Comparison of ENCODE assay signal across 25 mouse cellular contexts in the genomic region with DNA sequence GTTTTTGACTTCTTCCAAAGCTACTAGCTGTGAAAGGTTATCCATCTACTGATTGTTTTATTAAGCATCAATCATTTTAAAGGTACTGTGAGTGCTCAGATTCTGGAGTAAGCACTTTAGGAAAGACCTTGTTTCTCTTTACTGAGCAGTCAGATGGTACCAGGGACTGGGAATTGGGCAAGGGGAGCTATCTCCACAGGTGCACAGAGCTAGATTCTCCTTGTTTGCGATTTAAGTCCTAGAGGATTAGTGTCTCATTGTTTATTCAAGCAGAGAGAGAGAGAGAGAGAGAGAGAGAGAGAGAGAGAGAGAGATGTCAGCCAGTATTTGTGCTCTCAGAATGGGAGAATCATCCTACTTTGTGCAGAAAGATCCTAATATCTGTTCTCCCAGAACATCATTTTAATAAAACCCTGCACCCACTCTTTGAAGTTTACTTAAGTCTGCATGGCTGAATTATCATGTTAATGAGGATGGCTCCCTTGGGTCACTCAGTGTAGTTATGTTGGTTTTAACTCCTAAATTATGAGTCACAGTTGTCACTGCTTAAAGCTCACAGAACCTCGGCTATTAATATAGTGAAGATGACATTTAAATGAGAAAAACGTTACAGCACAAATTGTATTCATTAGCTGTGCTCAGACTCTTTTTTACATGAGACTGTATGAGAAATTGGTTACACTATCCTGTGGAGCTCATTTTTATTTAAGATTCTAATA.
A peak's percentile ranks its signal among the peaks of the same experiment; 100 is the strongest.
DNase-seq lines count a peak whose midpoint lies in the region; ATAC-seq and TF ChIP-seq lines count a peak whose summit lies in the region.
"Had no signal": no experiment of that assay in that cellular context is flagged by ENCODE, and none has a peak within 500 bp of the region (broad histone marks: within the 10 kb centered on the region; RNA-seq: fewer than 3 reads in every experiment).

No protein-coding gene starts in this region.

- H3K4me2 ChIP-seq in forebrain, embryonic 13.5 days, result no peak overlapping the region
- no peak overlapping the region for H3K4me2 ChIP-seq in neural tube, embryonic 13.5 days
- H3K4me2 ChIP-seq in neural tube, embryonic 15.5 days, result no peak overlapping the region
- H3K4me2 ChIP-seq in hindbrain, postnatal 0 days (ENCODE audit: low read depth, low read length), result no peak overlapping the region
- H3K4me2 ChIP-seq: limb, embryonic 12.5 days; liver, embryonic 13.5 days; lung, embryonic 15.5 days; stomach, embryonic 15.5 days had no signal

- 43% methylated on average over 3 of the region's 3 CpGs for WGBS in forebrain, embryonic 13.5 days
- 54% methylated on average over 3 of the region's 3 CpGs for WGBS in forebrain, embryonic 10.5 days
- WGBS in neural tube, embryonic 13.5 days, result 40% methylated on average over 3 of the region's 3 CpGs
- 21% methylated on average over 3 of the region's 3 CpGs for WGBS in neural tube, embryonic 15.5 days
- WGBS in hindbrain, postnatal 0 days, result 27% methylated on average over 3 of the region's 3 CpGs

- no peak overlapping the region for H3K4me3 ChIP-seq in forebrain, embryonic 13.5 days
- no peak overlapping the region for H3K4me3 ChIP-seq in forebrain, embryonic 10.5 days
- no peak overlapping the region for H3K4me3 ChIP-seq in neural tube, embryonic 13.5 days
- H3K4me3 ChIP-seq in neural tube, embryonic 15.5 days (replicated peaks), result no peak overlapping the region
- H3K4me3 ChIP-seq in hindbrain, postnatal 0 days (ENCODE audit: low read length), result no peak overlapping the region
- H3K4me3 ChIP-seq: erythroblast, embryonic 14.5 days; heart, embryonic 10.5 days; left cerebral cortex, adult 2 months; limb, embryonic 12.5 days; liver, embryonic 13.5 days; lung, embryonic 15.5 days; stomach, embryonic 15.5 days had no signal

- ATAC-seq in forebrain, embryonic 13.5 days, result peak; percentile 53; the same call in 1 of the 2 replicates
- 0 out of 2 replicates have a peak, but pooled peaks have one; percentile 32 for ATAC-seq in neural tube, embryonic 13.5 days (ENCODE audit: low read depth)
- no peak for ATAC-seq in neural tube, embryonic 15.5 days (ENCODE audit: low FRiP score)
- peak; percentile 84 for ATAC-seq in hindbrain, postnatal 0 days
- no peak for ATAC-seq in megakaryocyte progenitor cell, adult 5-6 weeks (replicated peaks; ENCODE audit: poor library complexity)
- ATAC-seq: inflammation-experienced regulatory T-cells, adult 6 months had no signal

- no peaks in the 10 kb centered on the region for H3K9me3 ChIP-seq in forebrain, embryonic 13.5 days (replicated peaks)
- no peaks in the 10 kb centered on the region for H3K9me3 ChIP-seq in forebrain, embryonic 10.5 days
- no peaks in the 10 kb centered on the region for H3K9me3 ChIP-seq in neural tube, embryonic 13.5 days
- H3K9me3 ChIP-seq in neural tube, embryonic 15.5 days (replicated peaks), result no peaks in the 10 kb centered on the region
- no peaks in the 10 kb centered on the region for H3K9me3 ChIP-seq in hindbrain, postnatal 0 days (ENCODE audit: low read length)
- H3K9me3 ChIP-seq: heart, embryonic 10.5 days; limb, embryonic 12.5 days; liver, embryonic 13.5 days; lung, embryonic 15.5 days; stomach, embryonic 15.5 days had no signal

- no peak overlapping the region for H3K27ac ChIP-seq in forebrain, embryonic 13.5 days
- no peak overlapping the region for H3K27ac ChIP-seq in forebrain, embryonic 10.5 days
- H3K27ac ChIP-seq in neural tube, embryonic 13.5 days (replicated peaks), result no peak overlapping the region
- H3K27ac ChIP-seq in neural tube, embryonic 15.5 days (replicated peaks), result no peak overlapping the region
- no peak overlapping the region for H3K27ac ChIP-seq in hindbrain, postnatal 0 days
- H3K27ac ChIP-seq: heart, embryonic 10.5 days; left cerebral cortex, adult 2 months; limb, embryonic 12.5 days; liver, embryonic 13.5 days; lung, embryonic 15.5 days; macrophage; stomach, embryonic 15.5 days had no signal

- H3K36me3 ChIP-seq in forebrain, embryonic 13.5 days (ENCODE audit: poor library complexity, severe bottlenecking), result no peaks in the 10 kb centered on the region
- no peaks in the 10 kb centered on the region for H3K36me3 ChIP-seq in forebrain, embryonic 10.5 days (replicated peaks)
- no peaks in the 10 kb centered on the region for H3K36me3 ChIP-seq in neural tube, embryonic 13.5 days
- H3K36me3 ChIP-seq in neural tube, embryonic 15.5 days, result no peaks in the 10 kb centered on the region
- H3K36me3 ChIP-seq in hindbrain, postnatal 0 days (ENCODE audit: insufficient read depth, low read length), result no peaks in the 10 kb centered on the region
- H3K36me3 ChIP-seq: heart, embryonic 10.5 days; limb, embryonic 12.5 days; liver, embryonic 13.5 days; lung, embryonic 15.5 days; stomach, embryonic 15.5 days had no signal

- no peak for TF ChIP-seq CTCF in hindbrain, postnatal 0 days (IDR thresholded peaks at IDR 0.05; ENCODE audit: low read depth)

- H3K9ac ChIP-seq in forebrain, embryonic 13.5 days, result no peak overlapping the region
- no peak overlapping the region for H3K9ac ChIP-seq in neural tube, embryonic 13.5 days
- no peak overlapping the region for H3K9ac ChIP-seq in neural tube, embryonic 15.5 days (replicated peaks)
- H3K9ac ChIP-seq in hindbrain, postnatal 0 days (replicated peaks; ENCODE audit: low read length), result no peak overlapping the region
- H3K9ac ChIP-seq: limb, embryonic 12.5 days; liver, embryonic 13.5 days; lung, embryonic 15.5 days; stomach, embryonic 15.5 days had no signal

- H3K27me3 ChIP-seq in forebrain, embryonic 13.5 days, result no peaks in the 10 kb centered on the region
- H3K27me3 ChIP-seq in forebrain, embryonic 10.5 days (ENCODE audit: poor library complexity, severe bottlenecking), result no peaks in the 10 kb centered on the region
- H3K27me3 ChIP-seq in neural tube, embryonic 13.5 days, result no peaks in the 10 kb centered on the region
- H3K27me3 ChIP-seq in neural tube, embryonic 15.5 days (replicated peaks), result no peaks in the 10 kb centered on the region
- H3K27me3 ChIP-seq in hindbrain, postnatal 0 days (ENCODE audit: insufficient read depth, low read length), result no peaks in the 10 kb centered on the region
- H3K27me3 ChIP-seq: limb, embryonic 12.5 days; liver, embryonic 13.5 days; lung, embryonic 15.5 days; stomach, embryonic 15.5 days had no signal

- no peaks in the 10 kb centered on the region for H3K4me1 ChIP-seq in forebrain, embryonic 13.5 days
- H3K4me1 ChIP-seq in forebrain, embryonic 10.5 days, result no peaks in the 10 kb centered on the region
- 0 out of 2 replicates have a peak, but pooled peaks cover 5% of the 10 kb centered on the region for H3K4me1 ChIP-seq in neural tube, embryonic 13.5 days (replicated peaks)
- H3K4me1 ChIP-seq in neural tube, embryonic 15.5 days, result no peaks in the 10 kb centered on the region
- H3K4me1 ChIP-seq in hindbrain, postnatal 0 days (ENCODE audit: insufficient read depth, low read length), result no peaks in the 10 kb centered on the region
- H3K4me1 ChIP-seq: heart, embryonic 10.5 days; limb, embryonic 12.5 days; liver, embryonic 13.5 days; lung, embryonic 15.5 days; stomach, embryonic 15.5 days had no signal

- DNase-seq in forebrain, embryonic 10.5 days (ENCODE audit: extremely low spot score, low spot score), result no peak
- peak; percentile 47 for DNase-seq in hindbrain, postnatal 0 days (ENCODE audit: low spot score)
- peak; percentile 70 for DNase-seq in retina, embryonic 14.5 days (ENCODE audit: low spot score)
- DNase-seq in adrenal gland, postnatal 36 days, result no peak
- DNase-seq: adrenal gland, postnatal 25 days; B cell, adult 2 months; cerebellum, adult 9-11 months; gastrocnemius, postnatal 36 days; heart, postnatal 10 days; kidney, adult 8-10 months; kidney, postnatal 4 days; liver, embryonic 13.5 days; right cerebral cortex, postnatal 14 days had no signal

Comparison
In these comparisons a context has a peak if more than half of its experiments do, and no peak if none do; other contexts are left out.
1. ATAC-seq: peak in forebrain, embryonic 13.5 days (single experiment), neural tube, embryonic 13.5 days (single experiment) and hindbrain, postnatal 0 days (single experiment); none in neural tube, embryonic 15.5 days (single experiment) and megakaryocyte progenitor cell, adult 5-6 weeks (single experiment).
2. DNase-seq: peak in hindbrain, postnatal 0 days (single experiment) and retina, embryonic 14.5 days (single experiment); none in forebrain, embryonic 10.5 days (single experiment) and adrenal gland, postnatal 36 days (0 of 2).